Mouse (Mus musculus): ENCODE measurements around the gene Uqcrc2. TPM values are rescaled to one million over a fixed set of nuclear protein-coding genes. Genes with fewer than 3 reads are reported as not detected.

Gene Uqcrc2
- polyA plus RNA-seq, 1 experiment = 72.1 TPM

DNA sequence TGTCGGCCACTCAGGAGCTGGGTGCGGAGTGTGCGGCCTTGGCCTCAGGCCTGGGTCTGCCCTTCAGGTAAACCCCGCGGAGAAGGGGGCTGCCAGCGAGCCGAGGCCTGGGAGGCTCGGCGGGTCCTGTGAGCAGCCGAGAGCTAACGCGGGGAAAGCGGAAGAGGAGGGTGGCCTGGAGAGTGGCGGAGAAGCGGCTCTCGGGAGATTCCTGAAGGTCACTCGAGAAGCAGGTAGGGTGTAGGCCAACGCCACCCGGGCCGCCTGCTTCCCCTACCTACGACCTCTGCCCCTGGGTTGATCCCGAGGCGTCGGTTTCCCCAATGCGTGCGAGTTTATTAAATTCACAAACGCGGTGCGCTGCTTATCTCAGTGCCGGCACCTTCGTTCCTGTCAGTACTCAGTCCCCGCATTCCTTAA lies 396 bp downstream of the Uqcrc2 start:
- peak overlapping the region; percentile 84 for H3K4me3 ChIP-seq (replicated peaks; ENCODE audit: control insufficient read depth, low read depth, low read length)
- TF ChIP-seq CTCF (IDR thresholded peaks at IDR 0.05; ENCODE audit: control insufficient read depth, insufficient read depth, low read length) (no peak), POLR2A (IDR thresholded peaks at IDR 0.05; ENCODE audit: borderline replicate concordance, control insufficient read depth, low read depth, low read length) (no peak)
- WGBS = under 1% methylated on average over 32 of the region's 32 CpGs
- H3K27ac ChIP-seq (ENCODE audit: control insufficient read depth, insufficient read depth, low read depth, low read length, poor library complexity) = peak overlapping the region; percentile 79
- no peaks in the 10 kb centered on the region for H3K4me1 ChIP-seq (ENCODE audit: control insufficient read depth, insufficient read depth, low read length)

DNA sequence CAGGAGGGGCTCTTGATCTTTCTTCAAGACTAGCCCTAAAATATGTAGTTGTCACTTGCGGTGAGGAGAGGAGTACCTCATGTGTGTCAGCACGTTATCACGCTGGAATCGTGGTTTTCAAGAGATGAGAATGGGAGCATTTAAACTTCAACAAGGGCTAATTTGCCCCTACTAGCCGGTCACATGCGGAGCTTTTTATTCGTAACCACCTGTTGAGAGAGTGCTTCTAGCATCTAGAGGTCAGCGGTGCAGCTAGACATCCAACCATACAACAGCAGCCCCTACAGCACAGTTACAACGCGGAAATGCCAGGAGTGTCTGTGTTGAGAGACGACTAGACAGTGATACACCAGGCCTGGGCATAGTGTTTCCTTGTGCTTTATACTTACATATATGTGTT lies 845 bp downstream of the Uqcrc2 start:
- TF ChIP-seq POLR2A (IDR thresholded peaks at IDR 0.05; ENCODE audit: borderline replicate concordance, control insufficient read depth, low read depth, low read length) (no peak), CTCF (IDR thresholded peaks at IDR 0.05; ENCODE audit: control insufficient read depth, insufficient read depth, low read length) (no peak)
- H3K27ac ChIP-seq (ENCODE audit: control insufficient read depth, insufficient read depth, low read depth, low read length, poor library complexity) = no peak overlapping the region
- H3K4me1 ChIP-seq (ENCODE audit: control insufficient read depth, insufficient read depth, low read length) = no peaks in the 10 kb centered on the region
- peak overlapping the region; percentile 84 for H3K4me3 ChIP-seq (replicated peaks; ENCODE audit: control insufficient read depth, low read depth, low read length)
- WGBS = under 1% methylated on average over 11 of the region's 11 CpGs

DNA sequence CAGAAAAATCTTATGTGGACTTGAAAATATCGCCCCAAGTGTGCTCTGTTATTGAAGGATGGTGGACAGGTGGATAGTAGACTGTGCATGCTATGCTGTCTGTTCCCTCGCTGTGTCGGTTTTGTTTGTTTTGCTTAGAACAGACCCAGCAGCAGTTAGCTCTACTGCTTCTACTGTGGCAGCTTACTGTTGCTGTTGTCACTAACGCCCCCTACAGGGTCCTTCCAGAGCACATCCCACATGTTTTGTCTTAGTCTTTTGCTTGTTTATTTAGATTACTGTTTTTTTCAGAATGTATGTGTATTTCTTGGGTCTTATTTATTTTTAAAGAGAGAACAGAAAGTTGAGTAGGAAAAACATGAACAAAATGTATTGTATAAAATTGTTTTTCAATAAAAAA lies 8.2 kb downstream of the Uqcrc2 start:
- no peak overlapping the region for H3K4me3 ChIP-seq (replicated peaks; ENCODE audit: control insufficient read depth, low read depth, low read length)
- no peak for TF ChIP-seq POLR2A (IDR thresholded peaks at IDR 0.05; ENCODE audit: borderline replicate concordance, control insufficient read depth, low read depth, low read length)
- no peak for TF ChIP-seq CTCF (IDR thresholded peaks at IDR 0.05; ENCODE audit: control insufficient read depth, insufficient read depth, low read length)
- 85% methylated on average over 4 of the region's 4 CpGs for WGBS
- no peaks in the 10 kb centered on the region for H3K4me1 ChIP-seq (ENCODE audit: control insufficient read depth, insufficient read depth, low read length)
- H3K27ac ChIP-seq (ENCODE audit: control insufficient read depth, insufficient read depth, low read depth, low read length, poor library complexity) = no peak overlapping the region

DNA sequence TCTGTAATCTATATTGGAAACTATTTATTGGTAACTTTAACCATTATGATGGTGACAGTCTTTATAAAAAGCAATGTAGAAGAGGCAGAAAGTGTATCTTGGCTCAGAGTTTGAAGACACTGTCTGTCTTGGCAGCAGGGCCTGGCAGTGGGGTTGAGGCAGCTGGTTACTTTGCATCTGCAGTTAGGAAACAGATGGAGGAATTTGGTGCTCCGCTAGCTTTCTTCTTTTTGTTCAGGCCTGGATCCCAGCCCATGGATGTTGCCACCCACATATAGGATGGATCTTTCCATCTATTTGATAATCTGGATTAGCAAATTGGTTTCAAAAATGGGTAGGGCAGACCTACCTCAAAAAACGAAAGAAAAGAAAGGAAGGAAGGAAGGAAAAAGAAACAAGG lies 12.9 kb downstream of the Uqcrc2 start:
- no peak overlapping the region for H3K4me3 ChIP-seq (replicated peaks; ENCODE audit: control insufficient read depth, low read depth, low read length)
- no peaks in the 10 kb centered on the region for H3K4me1 ChIP-seq (ENCODE audit: control insufficient read depth, insufficient read depth, low read length)
- WGBS = 67% methylated on average over 2 of the region's 2 CpGs
- no peak overlapping the region for H3K27ac ChIP-seq (ENCODE audit: control insufficient read depth, insufficient read depth, low read depth, low read length, poor library complexity)
- TF ChIP-seq CTCF (IDR thresholded peaks at IDR 0.05; ENCODE audit: control insufficient read depth, insufficient read depth, low read length) (no peak), POLR2A (IDR thresholded peaks at IDR 0.05; ENCODE audit: borderline replicate concordance, control insufficient read depth, low read depth, low read length) (no peak)

DNA sequence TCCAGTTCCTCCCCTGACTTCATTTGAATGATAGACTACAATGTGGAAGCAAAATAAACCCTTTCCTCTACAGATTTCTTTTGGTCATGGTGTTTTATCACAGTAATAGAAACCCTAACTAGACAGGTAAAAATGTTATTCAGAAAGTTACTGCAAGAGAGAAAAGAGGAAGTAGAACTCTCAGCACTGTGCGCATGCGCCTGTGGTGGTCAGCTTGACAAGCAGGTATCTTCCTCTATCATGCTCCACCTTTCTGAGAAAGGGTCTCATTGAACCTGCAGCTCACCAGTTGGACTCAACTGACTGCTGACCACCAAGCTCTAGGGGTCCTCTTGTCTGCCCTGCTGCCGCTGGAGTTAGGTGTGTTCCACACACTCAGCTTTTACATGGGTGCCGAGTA lies 27.1 kb downstream of the Uqcrc2 start:
- no peak overlapping the region for H3K4me3 ChIP-seq (replicated peaks; ENCODE audit: control insufficient read depth, low read depth, low read length)
- TF ChIP-seq CTCF (IDR thresholded peaks at IDR 0.05; ENCODE audit: control insufficient read depth, insufficient read depth, low read length) = no peak
- TF ChIP-seq POLR2A (IDR thresholded peaks at IDR 0.05; ENCODE audit: borderline replicate concordance, control insufficient read depth, low read depth, low read length) = no peak
- 38% methylated on average over 4 of the region's 4 CpGs for WGBS

DNA sequence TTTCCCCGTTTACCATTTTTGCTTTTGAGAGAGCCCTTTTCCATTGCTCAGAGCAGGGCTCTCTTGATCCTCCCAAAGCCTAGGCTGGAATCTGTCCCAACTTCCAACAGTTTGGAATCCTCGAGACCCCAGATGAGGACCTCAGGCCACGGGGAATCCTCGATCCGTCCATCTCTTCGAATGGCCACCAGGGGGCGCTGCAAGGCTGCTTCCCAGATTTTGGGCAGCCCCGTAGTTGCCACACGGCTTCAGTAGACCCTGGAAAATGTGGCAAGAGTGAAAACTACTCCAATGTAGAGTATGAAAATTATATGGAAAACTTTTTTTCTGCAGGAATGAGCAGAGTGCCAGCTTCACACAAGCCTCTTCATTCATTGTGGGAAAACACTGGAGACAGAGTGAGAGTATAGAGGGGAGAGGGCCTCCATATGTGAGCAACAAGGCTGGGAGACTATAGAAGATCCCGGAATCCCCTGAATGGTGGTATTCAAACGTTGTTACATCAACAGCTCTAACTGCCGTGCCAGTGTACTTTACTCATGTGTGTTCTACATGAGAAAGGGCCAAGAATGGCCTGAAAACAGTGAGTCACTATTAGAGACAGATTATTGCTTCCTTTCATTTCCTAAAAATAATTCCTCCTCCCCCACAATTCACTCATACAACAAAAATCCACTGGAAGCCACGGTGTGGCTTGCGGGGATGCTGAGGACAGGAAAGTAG lies 35.3 kb downstream of the Uqcrc2 start, which contains the start of gene Pdzd9:
Pdzd9 (minus strand) TSS at position 191 of the 723 bp plus-strand sequence.
- Histone ChIP-seq H3K4me1 (ENCODE audit: control insufficient read depth, insufficient read depth, low read length) (no peaks in the 10 kb centered on the region), H3K4me3 (replicated peaks; ENCODE audit: control insufficient read depth, low read depth, low read length) (no peak within 1 kb of the TSS), H3K27ac (ENCODE audit: control insufficient read depth, insufficient read depth, low read depth, low read length, poor library complexity) (no peak within 1 kb of the TSS)
- 18% methylated on average over 14 of the region's 14 CpGs for WGBS
- TF ChIP-seq POLR2A (IDR thresholded peaks at IDR 0.05; ENCODE audit: borderline replicate concordance, control insufficient read depth, low read depth, low read length) (no peak), CTCF (IDR thresholded peaks at IDR 0.05; ENCODE audit: control insufficient read depth, insufficient read depth, low read length) (peak; percentile 85)

More for the DNA sequence above, 27.1 kb downstream of the Uqcrc2 start:
- no peaks in the 10 kb centered on the region for H3K4me1 ChIP-seq (ENCODE audit: control insufficient read depth, insufficient read depth, low read length)
- H3K27ac ChIP-seq (ENCODE audit: control insufficient read depth, insufficient read depth, low read depth, low read length, poor library complexity) = no peak overlapping the region

DNA sequence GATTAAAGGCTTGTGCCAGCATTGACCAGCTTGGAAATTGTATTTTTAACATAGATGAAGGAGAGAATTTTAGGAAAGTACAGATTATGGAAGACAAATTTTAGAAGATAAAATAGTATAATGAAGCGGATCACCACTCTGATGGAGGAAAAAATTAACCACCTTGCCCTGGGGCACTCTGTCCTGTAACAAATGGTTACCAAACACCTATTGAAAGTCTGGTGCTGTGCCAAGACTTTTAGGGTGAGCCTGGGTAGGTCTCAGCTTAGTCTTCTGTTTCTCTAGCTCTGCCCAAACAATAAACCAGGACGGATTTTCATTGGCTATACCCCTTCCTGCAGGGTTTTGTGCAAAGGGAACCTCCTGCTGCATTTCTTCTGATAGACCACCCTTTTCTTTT lies 36.3 kb downstream of the Uqcrc2 start:
- TF ChIP-seq POLR2A (IDR thresholded peaks at IDR 0.05; ENCODE audit: borderline replicate concordance, control insufficient read depth, low read depth, low read length) (no peak), CTCF (IDR thresholded peaks at IDR 0.05; ENCODE audit: control insufficient read depth, insufficient read depth, low read length) (no peak)
- H3K27ac ChIP-seq (ENCODE audit: control insufficient read depth, insufficient read depth, low read depth, low read length, poor library complexity) = no peak overlapping the region
- 69% methylated on average over 2 of the region's 2 CpGs for WGBS
- H3K4me1 ChIP-seq (ENCODE audit: control insufficient read depth, insufficient read depth, low read length) = no peaks in the 10 kb centered on the region
- no peak overlapping the region for H3K4me3 ChIP-seq (replicated peaks; ENCODE audit: control insufficient read depth, low read depth, low read length)

DNA sequence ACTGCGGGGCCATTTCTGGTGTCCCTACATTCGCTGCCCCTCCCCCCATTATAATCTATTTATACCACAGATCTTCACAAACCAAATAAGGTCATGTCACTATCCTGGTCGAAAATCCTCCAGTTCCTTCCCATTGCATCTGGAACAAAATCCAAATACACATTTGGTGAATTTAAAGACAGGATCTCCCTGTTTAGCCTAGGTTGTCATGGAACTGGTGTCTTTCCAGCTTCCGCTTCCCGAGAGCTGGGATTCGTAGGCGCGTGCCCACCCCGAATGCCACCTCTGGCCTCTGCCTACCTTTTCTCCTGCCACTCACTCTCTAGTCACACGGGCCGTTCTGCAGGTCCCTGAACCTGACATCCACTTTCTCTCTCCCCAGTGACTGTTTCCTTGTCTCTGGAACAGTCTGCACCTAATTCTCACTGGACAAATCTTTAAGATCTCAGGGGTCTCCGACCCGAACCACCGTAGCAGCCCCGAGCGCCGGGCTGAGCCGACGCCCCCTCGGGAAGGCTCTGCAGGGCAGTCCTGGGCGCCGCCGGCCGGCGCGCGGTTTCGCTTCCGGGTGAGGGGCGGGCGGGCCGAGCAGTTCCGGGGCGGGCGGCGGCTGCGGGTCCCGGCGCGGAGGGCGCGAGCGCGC lies 42.1 kb downstream of the Uqcrc2 start, which contains the start of gene Mosmo:
Mosmo (plus strand) TSS at position 618 of the 643 bp plus-strand sequence.
- peak within 1 kb of the TSS; percentile 64 for H3K27ac ChIP-seq (ENCODE audit: control insufficient read depth, insufficient read depth, low read depth, low read length, poor library complexity)
- H3K4me1 ChIP-seq (ENCODE audit: control insufficient read depth, insufficient read depth, low read length) = peaks cover 2% of the 10 kb centered on the region
- TF ChIP-seq POLR2A (IDR thresholded peaks at IDR 0.05; ENCODE audit: borderline replicate concordance, control insufficient read depth, low read depth, low read length) = peak; percentile 22; the same call in 1 of the 2 replicates
- no peak for TF ChIP-seq CTCF (IDR thresholded peaks at IDR 0.05; ENCODE audit: control insufficient read depth, insufficient read depth, low read length)
- WGBS = 1% methylated on average over 42 of the region's 44 CpGs
- peak within 1 kb of the TSS; percentile 94 for H3K4me3 ChIP-seq (replicated peaks; ENCODE audit: control insufficient read depth, low read depth, low read length)
